Mouse (Mus musculus) heart, embryonic 10.5 days (tissue): ENCODE data around the gene Gm42742. TPM values are rescaled to one million over a fixed set of nuclear protein-coding genes. Genes with fewer than 3 reads are reported as not detected.

Experiments used
- DNase-seq: peaks from one replicate; pipeline ENCODE4 v3.0.0-alpha.2; 2017; ENCODE audit warnings: low spot score
- H3K27ac ChIP-seq: fragments of 300-500 bp; sonication (generic); 2 replicates; pipeline ENCODE4 v1.5.1; 2016; ENCODE audit warnings: mild to moderate bottlenecking
- H3K27me3 ChIP-seq: fragments of 300-500 bp; sonication (generic); 2 replicates; pipeline ENCODE4 v1.6.1; 2016; ENCODE audit warnings: mild to moderate bottlenecking; ENCODE audit not compliant: poor library complexity, insufficient read depth, severe bottlenecking
- H3K36me3 ChIP-seq: fragments of 300-500 bp; sonication (generic); 2 replicates; pipeline ENCODE4 v1.6.1; 2016; ENCODE audit warnings: mild to moderate bottlenecking, moderate library complexity
- H3K4me1 ChIP-seq: fragments of 300-500 bp; sonication (generic); 2 replicates; pipeline ENCODE4 v1.6.1; 2016; ENCODE audit warnings: mild to moderate bottlenecking
- H3K4me3 ChIP-seq: fragments of 300-500 bp; sonication (generic); 2 replicates; pipeline ENCODE4 v1.5.1; 2016; ENCODE audit warnings: mild to moderate bottlenecking, moderate library complexity
- H3K9me3 ChIP-seq: fragments of 300-500 bp; sonication (generic); 2 replicates; pipeline ENCODE4 v1.6.1; 2016; ENCODE audit warnings: mild to moderate bottlenecking, moderate library complexity
- WGBS: fragments of 180-500 bp; shearing (Covaris S2); methylation state at CpG from one replicate; pipeline ENCODE4 v1.1.7; 2016; 5-methylcytosine and 5-hydroxymethylcytosine counted together
- polyA plus RNA-seq: library from polyadenylated mRNA; unstranded; fragments of >200 nt; fragmentation: Nextera tagmentation; extraction: Ambion mirVana; gene quantifications from 2 replicates; pipeline ENCODE4 v1.2.1, GENCODE M21; 2016

Gene Gm42742
- polyA plus RNA-seq, 1 experiment from 2014 or later: 20.6 TPM

- Histone ChIP-seq H3K27ac (peak overlapping the region; percentile 100), H3K9me3 (no peaks in the 10 kb centered on the region), H3K27me3 (no peaks in the 10 kb centered on the region), H3K36me3 (peaks cover 50% of the 10 kb centered on the region), H3K4me3 (peak overlapping the region; percentile 82), H3K4me1 (peaks cover 66% of the 10 kb centered on the region)
- under 1% methylated on average over 30 of the region's 30 CpGs for WGBS
- peak; percentile 94 for DNase-seq
Measured at GRCm38 (mm10) chr7:127024755-127025555, 4.1 kb upstream of the Gm42742 start.

DNA sequence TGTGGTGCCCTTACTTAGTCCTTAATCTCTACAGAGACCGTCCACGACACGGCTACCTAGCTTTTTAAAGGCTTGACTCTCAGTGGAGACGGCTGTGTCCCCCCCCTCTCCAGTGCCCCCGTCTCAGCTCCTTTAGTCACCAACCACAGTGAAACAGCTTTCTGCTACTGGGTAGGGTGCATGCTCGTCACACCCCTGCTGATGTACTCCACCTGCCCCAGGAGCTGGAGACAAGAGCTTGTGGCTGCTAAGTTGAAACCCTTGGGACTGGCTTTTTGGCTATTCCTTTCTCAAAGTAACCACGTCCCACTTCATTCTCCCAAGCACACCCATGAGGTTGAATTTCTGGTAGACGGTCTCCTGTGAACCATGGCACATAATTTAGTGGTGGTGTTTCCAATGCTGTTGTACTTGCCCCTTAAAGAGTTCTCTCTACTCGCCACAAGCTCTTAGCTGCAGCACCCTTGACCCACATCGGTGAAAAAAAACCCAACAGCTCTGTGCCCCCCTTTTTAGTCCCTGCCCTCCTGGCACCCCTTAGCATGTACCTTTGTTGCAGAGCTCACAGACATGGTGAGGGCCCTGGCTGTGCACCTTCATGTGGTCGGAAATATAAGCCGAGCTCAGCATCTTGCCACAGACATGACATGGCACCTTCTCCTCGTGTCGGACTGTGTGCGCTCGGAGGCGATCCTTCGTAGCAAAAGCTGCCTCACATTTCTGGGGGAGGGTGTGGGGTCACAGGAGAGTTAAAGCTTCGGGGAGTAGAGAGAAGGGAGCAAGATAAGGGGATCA is 3.2 kb upstream of the Gm42742 start:
- Histone ChIP-seq H3K27me3 (no peaks in the 10 kb centered on the region), H3K27ac (peak overlapping the region; percentile 100), H3K4me1 (peaks cover 75% of the 10 kb centered on the region), H3K4me3 (peak overlapping the region; percentile 82), H3K9me3 (no peaks in the 10 kb centered on the region), H3K36me3 (peaks cover 42% of the 10 kb centered on the region)
- 30% methylated on average over 19 of the region's 19 CpGs for WGBS
- no peak for DNase-seq

DNA sequence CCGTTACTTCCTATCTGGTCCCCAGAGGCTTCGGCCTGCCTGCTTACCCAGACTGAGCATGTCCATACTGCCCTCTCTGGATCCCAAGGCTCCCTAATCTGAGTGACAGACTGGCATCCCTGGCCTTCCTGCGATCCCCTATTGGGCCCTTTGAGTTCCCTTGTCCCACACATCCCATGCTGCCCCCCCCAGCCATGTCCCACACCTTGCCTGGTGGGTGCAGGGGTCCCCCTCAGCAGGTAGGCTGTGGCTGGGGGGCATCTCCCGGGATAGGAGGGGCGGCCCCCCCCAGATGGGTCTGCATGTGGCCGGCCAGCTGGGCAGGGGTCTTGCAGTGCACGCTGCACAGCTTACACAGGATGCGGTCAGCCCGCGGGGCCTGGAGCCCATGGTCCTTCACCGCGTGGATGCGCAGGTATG is 2.4 kb upstream of the Gm42742 start:
- no peaks in the 10 kb centered on the region for H3K9me3 ChIP-seq
- no peak for DNase-seq
- peaks cover 81% of the 10 kb centered on the region for H3K4me1 ChIP-seq
- peaks cover 35% of the 10 kb centered on the region for H3K36me3 ChIP-seq
- no peaks in the 10 kb centered on the region for H3K27me3 ChIP-seq
- H3K4me3 ChIP-seq: peak overlapping the region; percentile 82
- WGBS: 85% methylated on average over 13 of the region's 13 CpGs
- H3K27ac ChIP-seq: peak overlapping the region; percentile 60

GRCm38 (mm10) chr7:127022528-127023271 is 1.8 kb upstream of the Gm42742 start:
- Histone ChIP-seq H3K9me3 (no peaks in the 10 kb centered on the region), H3K36me3 (peaks cover 29% of the 10 kb centered on the region), H3K27ac (peak overlapping the region; percentile 60; the same call in 1 of the 2 replicates), H3K4me3 (peak overlapping the region; percentile 82), H3K27me3 (no peaks in the 10 kb centered on the region), H3K4me1 (peaks cover 81% of the 10 kb centered on the region)
- DNase-seq: no peak
- 80% methylated on average over 7 of the region's 7 CpGs for WGBS

DNA sequence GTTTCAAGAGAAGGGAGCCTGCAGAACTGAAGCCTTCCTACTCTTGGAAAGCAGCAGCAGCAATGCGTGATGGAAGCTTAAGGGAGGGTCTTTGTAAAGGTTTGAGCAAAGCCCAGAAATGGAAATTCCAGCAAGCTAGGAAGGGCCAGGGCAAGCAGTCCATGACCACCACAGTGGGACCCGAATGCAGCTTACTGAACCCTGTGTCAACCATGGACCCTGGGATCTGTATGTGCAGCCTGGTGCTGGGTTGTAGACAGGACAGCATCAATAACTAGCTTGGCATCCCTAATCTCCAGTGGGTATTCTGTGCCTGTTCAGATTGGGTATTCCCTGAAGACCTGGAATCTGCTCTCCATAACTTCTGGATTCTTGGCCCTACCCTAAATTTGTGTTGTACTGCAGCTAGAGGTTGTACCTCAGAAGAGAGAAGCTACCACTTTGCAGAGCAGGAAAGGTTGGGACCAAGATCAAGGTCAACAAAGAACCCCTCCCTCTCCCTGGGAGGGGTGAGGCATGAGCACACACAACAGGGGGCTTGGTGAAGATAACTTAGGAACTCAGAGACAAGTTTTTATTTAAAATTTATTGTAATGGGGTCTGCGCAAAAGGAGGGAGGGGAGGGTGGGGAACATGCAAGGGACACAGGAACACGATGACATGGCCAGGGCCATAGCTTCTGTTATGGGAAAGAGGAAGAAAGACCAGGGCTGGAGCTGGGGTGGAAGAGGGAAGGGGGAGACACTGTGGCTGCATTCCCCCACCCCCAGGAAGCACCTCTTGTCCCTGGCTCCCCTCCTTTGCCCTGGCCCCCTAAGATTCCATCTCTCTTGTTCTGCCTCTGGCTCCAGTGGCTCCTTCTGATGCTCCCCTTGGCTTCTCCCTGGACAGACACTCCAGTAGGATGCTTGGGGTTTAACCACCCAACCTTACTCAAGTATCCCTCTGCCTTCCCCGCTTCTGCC is 948 bp upstream of the Gm42742 start:
- no peak for DNase-seq
- Histone ChIP-seq H3K27ac (peak overlapping the region; percentile 86), H3K4me1 (peaks cover 81% of the 10 kb centered on the region), H3K27me3 (no peaks in the 10 kb centered on the region), H3K9me3 (no peaks in the 10 kb centered on the region), H3K36me3 (peaks cover 29% of the 10 kb centered on the region), H3K4me3 (peak overlapping the region; percentile 65)
- 38% methylated on average over 5 of the region's 5 CpGs for WGBS

DNA sequence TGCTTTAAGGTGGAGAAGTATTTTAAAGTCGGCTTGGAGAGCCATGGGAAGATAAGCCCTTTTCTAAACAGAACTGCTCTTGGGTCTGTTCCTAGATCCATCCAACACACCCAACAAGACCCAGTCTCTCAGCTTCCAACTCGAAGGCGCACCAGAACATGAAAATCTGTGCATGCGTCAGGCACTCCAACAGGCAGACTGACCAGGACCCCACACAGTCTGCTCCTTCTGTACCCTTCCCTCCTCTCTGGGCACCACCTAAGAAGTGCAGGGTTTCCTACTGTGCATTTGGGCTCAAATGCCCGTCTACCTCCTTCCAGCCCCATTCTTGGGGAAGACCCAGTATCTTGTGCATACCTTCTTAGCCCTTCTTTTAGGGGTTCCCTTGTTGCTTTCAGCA is 406 bp downstream of the Gm42742 start:
- Histone ChIP-seq H3K36me3 (peaks cover 33% of the 10 kb centered on the region), H3K4me1 (peaks cover 88% of the 10 kb centered on the region), H3K27me3 (no peaks in the 10 kb centered on the region), H3K9me3 (no peaks in the 10 kb centered on the region), H3K27ac (peak overlapping the region; percentile 86), H3K4me3 (peak overlapping the region; percentile 65)
- DNase-seq: no peak
- WGBS: 54% methylated on average over 5 of the region's 5 CpGs

DNA sequence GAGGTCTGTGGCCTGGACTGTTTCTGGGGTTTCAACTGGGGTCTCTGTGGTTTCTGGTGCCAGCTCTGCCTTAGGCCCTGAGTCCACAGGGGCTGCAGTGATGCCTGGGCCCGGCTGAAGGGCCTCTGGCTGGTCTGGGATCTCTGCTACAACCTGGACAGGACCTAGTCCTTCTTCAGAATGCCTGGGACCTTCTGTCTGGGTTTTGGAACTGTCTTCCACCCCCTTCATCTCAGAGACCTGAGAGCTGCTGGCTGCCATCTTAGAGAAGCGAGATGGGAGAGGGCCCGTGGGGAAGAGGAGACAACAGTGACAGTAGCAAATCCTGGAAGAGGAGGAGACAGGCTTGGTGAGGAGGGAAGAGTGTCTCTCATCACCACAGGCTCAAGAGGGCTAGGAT is 866 bp downstream of the Gm42742 start:
- Histone ChIP-seq H3K27me3 (no peaks in the 10 kb centered on the region), H3K4me1 (peaks cover 91% of the 10 kb centered on the region), H3K27ac (0 out of 2 replicates have a peak overlapping the region, but pooled peaks have one; percentile 62), H3K9me3 (no peaks in the 10 kb centered on the region), H3K4me3 (peak overlapping the region; percentile 65; the same call in 1 of the 2 replicates), H3K36me3 (peaks cover 38% of the 10 kb centered on the region)
- 66% methylated on average over 3 of the region's 3 CpGs for WGBS
- no peak for DNase-seq

- Histone ChIP-seq H3K9me3 (no peaks in the 10 kb centered on the region), H3K4me3 (0 out of 2 replicates have a peak overlapping the region, but pooled peaks have one; percentile 65), H3K27me3 (no peaks in the 10 kb centered on the region), H3K4me1 (peaks cover 91% of the 10 kb centered on the region), H3K27ac (0 out of 2 replicates have a peak overlapping the region, but pooled peaks have one; percentile 62), H3K36me3 (peaks cover 38% of the 10 kb centered on the region)
- 75% methylated on average over 14 of the region's 14 CpGs for WGBS
- DNase-seq: no peak
Measured at GRCm38 (mm10) chr7:127019306-127019960, 1.5 kb downstream of the Gm42742 start.

GRCm38 (mm10) chr7:127018416-127019305 is 2.2 kb downstream of the Gm42742 start:
- DNase-seq: no peak
- Histone ChIP-seq H3K4me3 (peak overlapping the region; percentile 19), H3K27me3 (no peaks in the 10 kb centered on the region), H3K27ac (peak overlapping the region; percentile 99), H3K9me3 (no peaks in the 10 kb centered on the region), H3K36me3 (peaks cover 37% of the 10 kb centered on the region), H3K4me1 (peaks cover 90% of the 10 kb centered on the region)
- WGBS: 83% methylated on average over 15 of the region's 15 CpGs

DNA sequence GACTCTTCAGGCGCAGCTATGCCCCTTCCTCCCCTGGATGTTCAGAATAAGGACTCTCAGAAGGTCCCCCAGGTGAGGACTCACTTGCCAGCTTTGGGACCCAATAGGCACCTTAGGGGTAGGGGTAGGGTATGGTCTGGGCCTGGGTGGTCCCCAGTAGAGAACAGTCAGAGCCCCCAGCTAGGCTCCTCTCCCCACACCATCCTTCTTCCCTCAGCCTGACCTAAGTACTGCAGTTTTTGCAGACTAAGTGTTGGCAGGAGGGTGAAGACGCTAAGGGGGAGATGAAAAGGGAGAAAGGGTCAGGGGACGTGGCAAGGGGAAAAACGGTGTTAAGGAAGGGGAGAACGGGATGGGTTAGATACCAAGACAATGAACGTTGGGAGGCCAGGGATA is 2.9 kb downstream of the Gm42742 start:
- Histone ChIP-seq H3K9me3 (no peaks in the 10 kb centered on the region), H3K4me3 (peak overlapping the region; percentile 8; the same call in 1 of the 2 replicates), H3K36me3 (peaks cover 37% of the 10 kb centered on the region), H3K4me1 (peaks cover 90% of the 10 kb centered on the region), H3K27ac (peak overlapping the region; percentile 99), H3K27me3 (no peaks in the 10 kb centered on the region)
- WGBS: 46% methylated on average over 6 of the region's 6 CpGs
- DNase-seq: no peak
